Mouse (Mus musculus) gastrocnemius, adult 2 months (tissue): ENCODE data around the gene Anks1b. TPM values are rescaled to one million over a fixed set of nuclear protein-coding genes. Genes with fewer than 3 reads are reported as not detected.

ENCODE experiments used
- DNase-seq: peaks from one replicate; pipeline ENCODE4 v3.0.0; 2022
- H3K27ac ChIP-seq: fragments of 200-600 bp; 2 replicates; pipeline ENCODE4 v1.8.1; 2022; ENCODE audit warnings: mild to moderate bottlenecking
- H3K4me3 ChIP-seq: fragments of 200-600 bp; 2 replicates; pipeline ENCODE4 v1.8.1; 2022; ENCODE audit warnings: mild to moderate bottlenecking, moderate library complexity
- CTCF ChIP-seq: fragments of 200-600 bp; IDR thresholded peaks from 2 replicates; pipeline ENCODE4 v1.8.1; 2022; ENCODE audit warnings: antibody characterized with exemption, mild to moderate bottlenecking, moderate library complexity
- intact Hi-C: fragments of 180-260 bp; cut with DNase I; formaldehyde crosslinking; loops from one replicate; pipeline ENCODE4 v1.15.1; 2025
- total RNA-seq, 2 experiments: library from RNA; stranded (reverse); gene quantifications; 2 replicates each; pipeline ENCODE4 v1.2.3; 2021

The Anks1b gene
- total RNA-seq, 2 experiments from 2014 or later = 0.20 to 0.22 TPM

- peak; percentile 52 for TF ChIP-seq CTCF
- H3K4me3 ChIP-seq = no peak overlapping the region
- intact Hi-C loops = loop anchor here (5.0 kb wide), 1 partner anchor 319 kb away; no protein-coding TSS in a partner anchor
- no peak overlapping the region for H3K27ac ChIP-seq
- DNase-seq = peak; percentile 30
Observed at GRCm38 (mm10) chr10:90373469-90373868, 500.2 kb downstream of the Anks1b start.

GRCm38 (mm10) chr10:90376605-90377004 is 503.3 kb downstream of the Anks1b start:
- intact Hi-C loops = no loop called here
- H3K27ac ChIP-seq = no peak overlapping the region

GRCm38 (mm10) chr10:90380062-90380461 is 506.8 kb downstream of the Anks1b start:
- DNase-seq = no peak
- TF ChIP-seq CTCF = no peak
- Histone ChIP-seq H3K27ac (no peak overlapping the region), H3K4me3 (no peak overlapping the region)
- intact Hi-C loops = no loop called here

More at GRCm38 (mm10) chr10:90376605-90377004, 503.3 kb downstream of the Anks1b start:
- DNase-seq = no peak
- no peak for TF ChIP-seq CTCF
- H3K4me3 ChIP-seq = no peak overlapping the region

GRCm38 (mm10) chr10:90380704-90381339 is 507.5 kb downstream of the Anks1b start:
- Histone ChIP-seq H3K27ac (no peak overlapping the region), H3K4me3 (no peak overlapping the region)
- DNase-seq = no peak
- intact Hi-C loops = no loop called here
- TF ChIP-seq CTCF = no peak

- H3K4me3 ChIP-seq = no peak overlapping the region
- TF ChIP-seq CTCF = no peak
- intact Hi-C loops = no loop called here
- H3K27ac ChIP-seq = no peak overlapping the region
- no peak for DNase-seq
Observed at GRCm38 (mm10) chr10:90400382-90400781, 527.1 kb downstream of the Anks1b start.

- H3K27ac ChIP-seq = no peak overlapping the region
- no peak for TF ChIP-seq CTCF
- DNase-seq = no peak
- no peak overlapping the region for H3K4me3 ChIP-seq
- intact Hi-C loops = no loop called here
Observed at GRCm38 (mm10) chr10:90408484-90408883, 535.2 kb downstream of the Anks1b start.

GRCm38 (mm10) chr10:90431527-90431926 is 558.2 kb downstream of the Anks1b start:
- Histone ChIP-seq H3K27ac (no peak overlapping the region), H3K4me3 (no peak overlapping the region)
- DNase-seq = no peak
- no peak for TF ChIP-seq CTCF
- intact Hi-C loops = no loop called here

- Histone ChIP-seq H3K27ac (no peak overlapping the region), H3K4me3 (no peak overlapping the region)
- no peak for DNase-seq
- no peak for TF ChIP-seq CTCF
- intact Hi-C loops = no loop called here
Observed at GRCm38 (mm10) chr10:90431974-90432373, 558.7 kb downstream of the Anks1b start.

GRCm38 (mm10) chr10:90432479-90432878 is 559.2 kb downstream of the Anks1b start:
- intact Hi-C loops = no loop called here
- no peak for TF ChIP-seq CTCF
- DNase-seq = no peak
- no peak overlapping the region for H3K4me3 ChIP-seq
- H3K27ac ChIP-seq = no peak overlapping the region

GRCm38 (mm10) chr10:90441036-90441435 is 567.7 kb downstream of the Anks1b start:
- intact Hi-C loops = no loop called here
- Histone ChIP-seq H3K4me3 (no peak overlapping the region), H3K27ac (no peak overlapping the region)
- DNase-seq = no peak
- TF ChIP-seq CTCF = no peak

GRCm38 (mm10) chr10:90441656-90442055 is 568.3 kb downstream of the Anks1b start:
- DNase-seq = no peak
- intact Hi-C loops = no loop called here
- no peak for TF ChIP-seq CTCF
- no peak overlapping the region for H3K4me3 ChIP-seq
- no peak overlapping the region for H3K27ac ChIP-seq

- no peak overlapping the region for H3K4me3 ChIP-seq
- H3K27ac ChIP-seq = no peak overlapping the region
- DNase-seq = no peak
- TF ChIP-seq CTCF = no peak
- intact Hi-C loops = no loop called here
Observed at GRCm38 (mm10) chr10:90464906-90465305, 591.6 kb downstream of the Anks1b start.

GRCm38 (mm10) chr10:90465426-90465825 is 592.1 kb downstream of the Anks1b start:
- TF ChIP-seq CTCF = no peak
- no peak overlapping the region for H3K27ac ChIP-seq
- DNase-seq = no peak
- H3K4me3 ChIP-seq = no peak overlapping the region
- intact Hi-C loops = no loop called here

- Histone ChIP-seq H3K27ac (no peak overlapping the region), H3K4me3 (no peak overlapping the region)
- intact Hi-C loops = no loop called here
- DNase-seq = no peak
- TF ChIP-seq CTCF = no peak
Observed at GRCm38 (mm10) chr10:90467546-90467945, 594.2 kb downstream of the Anks1b start.
